Mouse (Mus musculus): ENCODE results near the gene Defb20. TPM values are rescaled to one million over a fixed set of nuclear protein-coding genes. Genes with fewer than 3 reads are reported as not detected.
A peak's percentile ranks its signal among the peaks of the same experiment; 100 is the strongest.

The Defb20 gene
- polyA plus RNA-seq, 1 experiment from 2014 or later, result not detected

- Histone ChIP-seq H3K4me1 (ENCODE audit: control insufficient read depth, insufficient read depth, low read length) (peaks cover 4% of the 10 kb centered on the region; the same call in 1 of the 2 replicates), H3K27me3 (ENCODE audit: control insufficient read depth, insufficient read depth, low read length) (no peaks in the 10 kb centered on the region), H3K27ac (ENCODE audit: low read length) (no peak overlapping the region), H3K4me2 (replicated peaks; ENCODE audit: low read depth, low read length) (no peak overlapping the region), H3K4me3 (ENCODE audit: low read depth, low read length) (no peak overlapping the region), H3K36me3 (ENCODE audit: control insufficient read depth, insufficient read depth, low read length) (no peaks in the 10 kb centered on the region), H3K9ac (replicated peaks; ENCODE audit: low read depth, low read length) (no peak overlapping the region), H3K9me3 (ENCODE audit: control insufficient read depth, low read depth, low read length) (no peaks in the 10 kb centered on the region)
- no peak for ATAC-seq (ENCODE audit: insufficient number of reproducible peaks, insufficient read depth, low FRiP score, low read depth)
- WGBS, result 89% methylated on average over 8 of the region's 8 CpGs
Measured at GRCm38 (mm10) chr2:152443281-152443680, 33.6 kb upstream of the Defb20 start.

GRCm38 (mm10) chr2:152446642-152447041 is 30.2 kb upstream of the Defb20 start:
- no peaks in the 10 kb centered on the region for H3K9me3 ChIP-seq (ENCODE audit: control insufficient read depth, low read depth, low read length)

GRCm38 (mm10) chr2:152447461-152447860 is 29.4 kb upstream of the Defb20 start:
- no peak overlapping the region for H3K4me2 ChIP-seq (replicated peaks; ENCODE audit: low read depth, low read length)
- no peak for ATAC-seq (ENCODE audit: insufficient number of reproducible peaks, insufficient read depth, low FRiP score, low read depth)
- WGBS, result 26% methylated on average over 5 of the region's 5 CpGs

More at GRCm38 (mm10) chr2:152446642-152447041, 30.2 kb upstream of the Defb20 start:
- Histone ChIP-seq H3K4me1 (ENCODE audit: control insufficient read depth, insufficient read depth, low read length) (peaks cover 4% of the 10 kb centered on the region; the same call in 1 of the 2 replicates), H3K27me3 (ENCODE audit: control insufficient read depth, insufficient read depth, low read length) (no peaks in the 10 kb centered on the region), H3K4me2 (replicated peaks; ENCODE audit: low read depth, low read length) (no peak overlapping the region), H3K4me3 (ENCODE audit: low read depth, low read length) (no peak overlapping the region), H3K27ac (ENCODE audit: low read length) (no peak overlapping the region), H3K36me3 (ENCODE audit: control insufficient read depth, insufficient read depth, low read length) (no peaks in the 10 kb centered on the region), H3K9ac (replicated peaks; ENCODE audit: low read depth, low read length) (no peak overlapping the region)
- WGBS, result 66% methylated on average over 2 of the region's 2 CpGs
- no peak for ATAC-seq (ENCODE audit: insufficient number of reproducible peaks, insufficient read depth, low FRiP score, low read depth)

DNA sequence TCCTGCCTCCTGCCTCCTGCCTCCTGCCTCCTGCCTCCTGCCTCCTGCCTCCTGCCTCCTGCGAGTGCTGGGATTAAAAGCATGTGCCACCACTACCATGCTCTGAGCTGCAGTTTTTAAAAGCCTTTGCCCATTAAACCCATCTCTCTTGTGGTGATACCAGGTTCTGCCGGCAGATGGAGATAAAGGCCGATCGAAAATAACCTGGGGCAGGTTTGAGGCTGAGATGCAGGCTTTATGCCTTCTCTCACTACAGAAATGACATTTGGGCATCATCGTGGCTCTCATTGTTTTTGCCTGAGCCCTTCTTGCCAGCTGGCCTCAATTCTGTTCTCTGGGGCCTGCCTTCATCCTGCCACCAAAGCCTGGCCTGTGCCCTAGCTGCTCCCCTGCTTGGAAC is 26.6 kb upstream of the Defb20 start:
- Histone ChIP-seq H3K27ac (ENCODE audit: low read length) (no peak overlapping the region), H3K4me1 (ENCODE audit: control insufficient read depth, insufficient read depth, low read length) (peaks cover 4% of the 10 kb centered on the region; the same call in 1 of the 2 replicates), H3K9me3 (ENCODE audit: control insufficient read depth, low read depth, low read length) (no peaks in the 10 kb centered on the region), H3K36me3 (ENCODE audit: control insufficient read depth, insufficient read depth, low read length) (no peaks in the 10 kb centered on the region), H3K4me3 (ENCODE audit: low read depth, low read length) (no peak overlapping the region), H3K4me2 (replicated peaks; ENCODE audit: low read depth, low read length) (no peak overlapping the region), H3K27me3 (ENCODE audit: control insufficient read depth, insufficient read depth, low read length) (no peaks in the 10 kb centered on the region), H3K9ac (replicated peaks; ENCODE audit: low read depth, low read length) (no peak overlapping the region)
- ATAC-seq (ENCODE audit: insufficient number of reproducible peaks, insufficient read depth, low FRiP score, low read depth), result no peak
- under 1% methylated on average over 5 of the region's 5 CpGs for WGBS

More at GRCm38 (mm10) chr2:152447461-152447860, 29.4 kb upstream of the Defb20 start:
- Histone ChIP-seq H3K27ac (ENCODE audit: low read length) (no peak overlapping the region), H3K9ac (replicated peaks; ENCODE audit: low read depth, low read length) (no peak overlapping the region), H3K36me3 (ENCODE audit: control insufficient read depth, insufficient read depth, low read length) (no peaks in the 10 kb centered on the region), H3K4me3 (ENCODE audit: low read depth, low read length) (no peak overlapping the region), H3K27me3 (ENCODE audit: control insufficient read depth, insufficient read depth, low read length) (no peaks in the 10 kb centered on the region), H3K4me1 (ENCODE audit: control insufficient read depth, insufficient read depth, low read length) (peaks cover 4% of the 10 kb centered on the region; the same call in 1 of the 2 replicates), H3K9me3 (ENCODE audit: control insufficient read depth, low read depth, low read length) (no peaks in the 10 kb centered on the region)

- H3K4me3 ChIP-seq (ENCODE audit: low read depth, low read length), result no peak overlapping the region
- H3K27ac ChIP-seq (ENCODE audit: low read length), result no peak overlapping the region
- no peaks in the 10 kb centered on the region for H3K36me3 ChIP-seq (ENCODE audit: control insufficient read depth, insufficient read depth, low read length)
- H3K4me2 ChIP-seq (replicated peaks; ENCODE audit: low read depth, low read length), result no peak overlapping the region
- H3K4me1 ChIP-seq (ENCODE audit: control insufficient read depth, insufficient read depth, low read length), result peaks cover 4% of the 10 kb centered on the region; the same call in 1 of the 2 replicates
- ATAC-seq (ENCODE audit: insufficient number of reproducible peaks, insufficient read depth, low FRiP score, low read depth), result peak; percentile 46; the same call in 1 of the 2 replicates
- no peaks in the 10 kb centered on the region for H3K27me3 ChIP-seq (ENCODE audit: control insufficient read depth, insufficient read depth, low read length)
- WGBS, result 63% methylated on average over 4 of the region's 4 CpGs
- H3K9ac ChIP-seq (replicated peaks; ENCODE audit: low read depth, low read length), result no peak overlapping the region
- no peaks in the 10 kb centered on the region for H3K9me3 ChIP-seq (ENCODE audit: control insufficient read depth, low read depth, low read length)
Measured at GRCm38 (mm10) chr2:152452101-152452781, 24.6 kb upstream of the Defb20 start.

- Histone ChIP-seq H3K4me3 (ENCODE audit: low read depth, low read length) (no peak overlapping the region), H3K4me2 (replicated peaks; ENCODE audit: low read depth, low read length) (no peak overlapping the region), H3K27ac (ENCODE audit: low read length) (no peak overlapping the region), H3K9me3 (ENCODE audit: control insufficient read depth, low read depth, low read length) (no peaks in the 10 kb centered on the region), H3K36me3 (ENCODE audit: control insufficient read depth, insufficient read depth, low read length) (no peaks in the 10 kb centered on the region), H3K9ac (replicated peaks; ENCODE audit: low read depth, low read length) (no peak overlapping the region), H3K27me3 (ENCODE audit: control insufficient read depth, insufficient read depth, low read length) (no peaks in the 10 kb centered on the region), H3K4me1 (ENCODE audit: control insufficient read depth, insufficient read depth, low read length) (no peaks in the 10 kb centered on the region)
- ATAC-seq (ENCODE audit: insufficient number of reproducible peaks, insufficient read depth, low FRiP score, low read depth), result no peak
- WGBS, result 48% methylated on average over 13 of the region's 13 CpGs
Measured at GRCm38 (mm10) chr2:152459241-152459640, 17.6 kb upstream of the Defb20 start.

DNA sequence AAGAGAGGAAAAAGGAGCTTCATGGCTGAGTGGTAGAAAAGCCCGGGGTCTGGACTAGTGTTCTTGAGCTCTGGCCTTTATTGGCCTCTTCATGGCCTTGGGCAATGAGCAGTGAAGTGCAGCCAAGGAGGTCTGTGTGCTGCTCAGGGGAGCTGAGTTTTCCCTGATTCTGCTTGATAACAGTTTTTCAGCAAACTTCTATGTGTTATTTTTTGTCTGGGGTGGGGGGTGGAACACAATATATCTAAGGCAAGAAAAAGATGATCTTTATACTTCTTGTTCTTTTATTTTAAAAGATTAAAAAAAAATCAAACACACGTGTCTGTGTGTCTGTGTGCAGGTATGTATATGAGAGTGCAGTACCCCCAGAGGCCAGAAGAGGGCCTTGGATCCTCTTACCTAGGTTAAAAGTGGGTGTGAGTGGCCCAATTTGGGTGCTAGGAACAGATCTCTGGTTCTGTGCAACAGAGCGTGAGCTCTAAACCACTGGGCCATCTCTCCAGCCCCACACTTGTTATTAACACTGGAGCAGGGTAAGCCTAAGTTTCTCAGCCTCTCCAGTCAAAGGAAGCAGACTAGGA is 12.2 kb upstream of the Defb20 start, which contains the start of gene Defb23:
Gene Defb23, minus strand, starts transcription at position 51 of the 581 bp plus-strand sequence.
- H3K4me2 ChIP-seq (replicated peaks; ENCODE audit: low read depth, low read length), result no peak within 1 kb of the TSS
- ATAC-seq (ENCODE audit: insufficient number of reproducible peaks, insufficient read depth, low FRiP score, low read depth), result no peak
- 92% methylated on average over 3 of the region's 3 CpGs for WGBS

GRCm38 (mm10) chr2:152470973-152471372 is 5.9 kb upstream of the Defb20 start:
- WGBS, result 29% methylated on average over 7 of the region's 7 CpGs
- no peak overlapping the region for H3K27ac ChIP-seq (ENCODE audit: low read length)
- H3K9ac ChIP-seq (replicated peaks; ENCODE audit: low read depth, low read length), result no peak overlapping the region
- H3K9me3 ChIP-seq (ENCODE audit: control insufficient read depth, low read depth, low read length), result no peaks in the 10 kb centered on the region
- no peak overlapping the region for H3K4me2 ChIP-seq (replicated peaks; ENCODE audit: low read depth, low read length)
- H3K4me1 ChIP-seq (ENCODE audit: control insufficient read depth, insufficient read depth, low read length), result no peaks in the 10 kb centered on the region
- no peaks in the 10 kb centered on the region for H3K36me3 ChIP-seq (ENCODE audit: control insufficient read depth, insufficient read depth, low read length)
- no peak overlapping the region for H3K4me3 ChIP-seq (ENCODE audit: low read depth, low read length)
- ATAC-seq (ENCODE audit: insufficient number of reproducible peaks, insufficient read depth, low FRiP score, low read depth), result no peak
- H3K27me3 ChIP-seq (ENCODE audit: control insufficient read depth, insufficient read depth, low read length), result no peaks in the 10 kb centered on the region

More for the DNA sequence above, 12.2 kb upstream of the Defb20 start, which contains the start of gene Defb23:
- Histone ChIP-seq H3K9ac (replicated peaks; ENCODE audit: low read depth, low read length) (no peak within 1 kb of the TSS), H3K36me3 (ENCODE audit: control insufficient read depth, insufficient read depth, low read length) (no peaks in the 10 kb centered on the region), H3K4me1 (ENCODE audit: control insufficient read depth, insufficient read depth, low read length) (no peaks in the 10 kb centered on the region), H3K9me3 (ENCODE audit: control insufficient read depth, low read depth, low read length) (no peaks in the 10 kb centered on the region), H3K4me3 (ENCODE audit: low read depth, low read length) (no peak within 1 kb of the TSS), H3K27ac (ENCODE audit: low read length) (no peak within 1 kb of the TSS), H3K27me3 (ENCODE audit: control insufficient read depth, insufficient read depth, low read length) (no peaks in the 10 kb centered on the region)
